Mouse (Mus musculus): ENCODE measurements around the gene Gm3676.
"Not testable (repeated sequence)": the region's sequence is repeated elsewhere in the genome, so short reads cannot be mapped to it uniquely, and the experiment has no call there.

- TF ChIP-seq CTCF (IDR thresholded peaks at IDR 0.05; ENCODE audit: extremely low read depth, insufficient read length, insufficient replicate concordance, low read depth, low read length); POLR2A (IDR thresholded peaks at IDR 0.05; ENCODE audit: low read depth, low read length): not testable (repeated sequence)
Measured at GRCm38 (mm10) chr14:41622535-41622934, 23.8 kb downstream of the Gm3676 start.
